Mouse (Mus musculus) inflammation-experienced regulatory T-cells (primary cell): ENCODE results near the gene Pdap1. TPM values are rescaled to one million over a fixed set of nuclear protein-coding genes. Genes with fewer than 3 reads are reported as not detected.

ENCODE experiments used
- polyA plus RNA-seq, 2 experiments: library from polyadenylated mRNA; unstranded; fragments of 100-300 nt; shearing (Covaris generic); gene quantifications; one replicate each; pipeline ENCODE4 v1.2.1; 2017

The Pdap1 gene
- 10 to 100 TPM; 39.6 to 51.3 TPM for polyA plus RNA-seq

DNA sequence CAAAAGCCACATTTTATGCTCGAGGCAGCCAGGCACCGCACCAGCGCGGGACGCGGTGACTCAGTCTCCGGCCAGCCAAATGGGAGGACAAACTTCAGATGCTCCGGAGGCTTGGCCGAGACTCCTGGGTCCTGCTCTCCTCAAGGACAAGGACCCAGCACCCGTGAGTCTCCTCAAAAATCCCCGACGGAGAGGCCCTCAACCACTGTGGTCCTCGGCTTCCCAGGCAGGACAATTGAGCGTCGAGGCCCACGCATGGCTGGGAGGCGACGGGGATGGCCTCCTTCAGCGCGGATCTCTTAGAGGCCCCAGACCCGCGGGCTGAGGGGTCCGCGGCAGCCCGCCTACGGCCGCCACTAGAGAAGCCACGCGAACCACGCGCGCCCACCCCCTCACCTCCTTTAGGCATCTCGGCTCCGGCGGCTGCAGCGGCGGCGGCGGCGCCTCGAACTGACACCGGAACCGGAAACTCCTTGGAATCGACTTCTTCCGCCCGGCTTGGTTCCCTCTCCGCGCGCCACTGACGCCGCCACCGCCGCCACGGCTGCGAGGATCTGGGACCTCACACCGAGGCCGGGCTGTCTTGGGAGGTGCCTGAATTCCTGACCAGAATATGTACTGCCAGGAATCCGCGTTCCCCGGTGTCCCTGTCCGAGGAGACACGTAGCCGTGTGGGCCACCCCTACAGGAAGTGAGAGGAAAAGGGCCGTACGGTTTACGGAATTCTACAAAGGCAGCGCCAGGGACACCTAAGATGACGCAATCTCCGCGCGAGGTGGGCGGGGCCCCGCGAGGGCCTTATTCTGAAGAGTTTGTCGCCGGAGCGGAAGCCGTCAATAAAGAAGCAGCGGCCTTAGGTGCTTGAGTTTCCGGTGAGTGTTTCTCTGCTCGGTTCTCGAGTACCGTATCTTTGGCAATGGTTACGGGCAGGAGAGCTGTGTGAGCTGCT, at the start of gene Pdap1, which contains the start of gene Bud31:
TSS of gene Pdap1 (minus strand) at position 668 of the 949 bp plus-strand sequence.
TSS of gene Bud31 (plus strand) at position 792 of the 949 bp plus-strand sequence.

DNA sequence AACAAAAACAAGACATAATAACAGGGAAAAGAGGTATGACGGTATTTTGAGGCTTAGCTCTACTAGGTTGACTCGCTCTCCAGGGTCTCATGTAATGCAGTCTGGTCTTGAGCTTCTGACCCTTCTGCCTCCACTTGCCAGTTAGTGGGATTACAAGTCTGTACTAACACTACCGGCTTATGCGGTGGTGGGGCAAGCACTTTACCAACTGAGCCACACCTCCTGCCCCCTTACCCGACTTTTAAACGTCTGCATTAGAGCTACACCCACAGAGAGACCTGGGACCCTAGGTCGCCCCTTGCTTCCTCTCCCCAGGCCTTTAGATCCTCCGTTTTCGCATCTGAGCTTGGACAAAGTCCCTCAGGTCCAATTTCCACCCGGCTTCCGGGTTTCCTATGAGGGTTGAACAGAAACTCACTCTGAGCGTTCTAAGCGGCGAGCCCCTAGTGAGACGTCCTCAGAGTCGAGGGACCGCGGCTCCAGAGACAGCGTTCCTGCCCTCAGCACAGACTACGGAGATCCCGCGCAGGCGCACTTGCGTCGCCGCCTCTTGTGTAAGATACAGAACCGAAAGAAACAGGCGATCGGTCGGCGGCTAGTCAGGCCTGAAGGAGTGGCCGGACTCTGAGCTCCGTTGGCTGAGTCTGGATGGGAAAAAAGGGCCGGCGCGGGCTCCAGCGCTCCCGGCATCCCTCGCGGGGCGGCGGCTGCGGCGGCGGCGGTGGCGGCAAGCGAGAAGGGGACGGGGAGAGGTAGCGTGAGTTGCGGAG, 26.7 kb upstream of the Pdap1 start, which contains the start of the genes Ptcd1 and Cpsf4:
TSS of gene Ptcd1 (minus strand) at position 573 of the 770 bp plus-strand sequence.
TSS of gene Cpsf4 (plus strand) at position 678 of the 770 bp plus-strand sequence.

DNA sequence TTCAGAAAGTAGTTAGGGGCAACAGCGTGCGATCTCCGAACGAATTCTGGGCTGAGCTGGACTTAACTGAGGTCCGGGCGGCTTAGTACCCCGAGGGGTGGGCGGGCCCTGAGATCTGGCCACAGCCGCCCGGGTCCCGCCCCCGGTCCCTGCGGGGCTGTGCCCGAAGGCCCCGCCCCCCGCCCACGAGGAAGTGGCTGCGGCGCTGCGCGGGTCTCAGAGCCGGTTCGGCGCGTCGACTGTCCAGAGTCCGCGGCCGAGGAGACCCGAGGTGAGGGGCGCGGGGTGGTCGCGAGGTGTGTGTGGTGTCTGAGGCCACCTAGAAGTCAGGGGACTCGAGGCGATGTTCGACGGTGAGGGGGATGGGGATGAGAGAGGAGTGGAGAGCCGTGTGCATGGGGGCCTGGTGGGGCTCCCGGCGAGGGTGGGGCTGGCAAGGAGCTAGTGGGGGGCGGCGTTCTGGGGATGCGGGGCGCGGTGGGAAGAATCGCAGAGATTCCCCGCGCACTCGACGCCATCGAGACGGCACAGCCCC, 25.9 kb downstream of the Pdap1 start, which contains the start of gene Arpc1b:
TSS of gene Arpc1b (plus strand) at position 145 of the 535 bp plus-strand sequence.

DNA sequence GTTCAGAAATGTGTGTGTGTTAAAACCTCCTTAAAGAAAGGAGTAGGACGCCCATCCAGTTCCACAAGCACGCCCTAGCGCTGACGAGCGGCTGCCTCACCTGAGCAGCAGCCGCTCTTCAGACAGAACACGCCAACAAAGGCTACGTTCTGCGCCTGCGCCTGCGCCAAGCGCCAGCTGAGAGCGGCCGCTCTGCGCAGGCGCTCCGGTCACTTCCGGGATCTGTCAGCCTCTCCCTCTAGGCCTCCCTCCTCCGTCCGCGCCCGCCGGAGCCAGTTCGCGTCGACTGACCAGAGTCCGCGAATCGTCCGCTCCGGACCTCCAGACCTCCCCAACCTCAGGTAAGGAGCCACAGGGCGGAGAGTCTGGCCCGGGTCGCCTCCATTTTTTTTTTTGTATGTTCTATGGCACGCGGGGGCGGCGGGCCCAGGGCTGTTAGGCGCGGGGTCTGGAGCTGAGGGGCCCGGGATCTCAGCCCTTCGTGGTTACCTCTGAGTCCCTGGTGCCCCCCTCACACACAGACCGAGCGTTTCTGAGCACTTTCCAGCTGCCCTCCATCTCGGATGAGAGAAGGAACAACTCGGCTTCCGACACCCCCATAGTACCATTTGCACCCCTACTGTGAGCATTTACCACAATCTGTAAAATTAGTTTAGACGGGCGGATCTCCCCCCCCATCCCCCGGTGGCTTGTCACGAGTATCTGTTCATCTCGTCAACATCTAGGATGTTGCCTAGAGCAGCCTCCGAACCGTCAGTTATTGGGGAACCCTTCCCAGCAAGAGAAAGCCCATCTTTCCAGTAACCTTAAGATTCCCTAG, 56.2 kb downstream of the Pdap1 start, which contains the start of the genes Arpc1a and Kpna7:
TSS of gene Arpc1a (plus strand) at position 199 of the 820 bp plus-strand sequence.
TSS of gene Kpna7 (minus strand) at position 399 of the 820 bp plus-strand sequence.

Other genes with a start within 250 kb of the Pdap1 start
- gene Smurf1, start 174.4 kb downstream of the Pdap1 start, polyA plus RNA-seq, result 10 to 100 TPM; 29.9 to 33.5 TPM
- under 1 TPM in 1 of 2 experiments, not detected in 1; 0.39 TPM for gene Gm4871, start 107.5 kb downstream of the Pdap1 start, polyA plus RNA-seq
- not detected for gene 1700018F24Rik, start 97.2 kb downstream of the Pdap1 start, polyA plus RNA-seq
- gene Arpc1a, start 56.4 kb downstream of the Pdap1 start, polyA plus RNA-seq, result 10 to 100 TPM; 67.9 to 86.5 TPM
- 1 to 10 TPM in 1 of 2 experiments, under 1 TPM in 1; 0.25 to 1.3 TPM for gene Kpna7, start 56.2 kb downstream of the Pdap1 start, polyA plus RNA-seq
- gene Arpc1b, start 26.0 kb downstream of the Pdap1 start, polyA plus RNA-seq, result 1,000 to 10,000 TPM; 1,024 to 1,339 TPM
- gene Bud31, start 124 bp upstream of the Pdap1 start, polyA plus RNA-seq, result 100 to 1,000 TPM; 167 to 185 TPM
- gene Ptcd1, start 26.9 kb upstream of the Pdap1 start, polyA plus RNA-seq, result 10 to 100 TPM; 22.7 to 25.0 TPM
- gene Cpsf4, start 27.0 kb upstream of the Pdap1 start, polyA plus RNA-seq, result 10 to 100 TPM; 29.7 to 30.9 TPM
- gene Atp5j2, start 51.8 kb upstream of the Pdap1 start, polyA plus RNA-seq, result 100 to 1,000 TPM; 308 to 352 TPM
- gene Zkscan14, start 61.6 kb upstream of the Pdap1 start, polyA plus RNA-seq, result 10 to 100 TPM; 23.8 to 26.7 TPM
- gene Zkscan5, start 64.3 kb upstream of the Pdap1 start, polyA plus RNA-seq, result 1 to 10 TPM; 6.4 to 8.1 TPM
- 10 to 100 TPM; 42.7 to 48.2 TPM for gene Zfp655, start 91.5 kb upstream of the Pdap1 start, polyA plus RNA-seq
- gene Zscan25, start 140.3 kb upstream of the Pdap1 start, polyA plus RNA-seq, result 1 to 10 TPM in 1 of 2 experiments, under 1 TPM in 1; 0.98 to 2.0 TPM
- under 1 TPM in 1 of 2 experiments, not detected in 1; 0.18 TPM for gene Cyp3a57, start 205.0 kb upstream of the Pdap1 start, polyA plus RNA-seq